ENCODE assay signal across 14 mouse cellular contexts in genomic region chr6:116649811-116650210, GRCm38 (mm10). TPM values are rescaled to one million over a fixed set of nuclear protein-coding genes. Genes with fewer than 3 reads are reported as not detected.
A peak's percentile ranks its signal among the peaks of the same experiment; 100 is the strongest.
DNase-seq lines count a peak whose midpoint lies in the region; ATAC-seq lines count a peak whose summit lies in the region.
"Had no signal": no experiment of that assay in that cellular context is flagged by ENCODE, and none has a peak within 500 bp of the region (broad histone marks: within the 10 kb centered on the region; RNA-seq: fewer than 3 reads in every experiment).

No protein-coding gene starts in this region.

- WGBS in heart, embryonic 13.5 days: 63% methylated on average over 7 of the region's 7 CpGs
- WGBS in liver, embryonic 16.5 days (ENCODE audit: insufficient replicate concordance): 38% methylated on average over 7 of the region's 7 CpGs
- WGBS in stomach, embryonic 16.5 days: 68% methylated on average over 7 of the region's 7 CpGs

- H3K36me3 ChIP-seq in heart, embryonic 13.5 days: no peaks in the 10 kb centered on the region
- peaks cover 2% of the 10 kb centered on the region for H3K36me3 ChIP-seq in megakaryocyte, embryonic 14.5 days (replicated peaks; ENCODE audit: low read length)
- no peaks in the 10 kb centered on the region for H3K36me3 ChIP-seq in liver, embryonic 16.5 days (ENCODE audit: control insufficient read depth, insufficient read depth)
- no peaks in the 10 kb centered on the region for H3K36me3 ChIP-seq in stomach, embryonic 16.5 days (ENCODE audit: control insufficient read depth, insufficient read depth, low read length)
- H3K36me3 ChIP-seq: liver, embryonic 13.5 days had no signal

- no peak overlapping the region for H3K4me3 ChIP-seq in heart, embryonic 13.5 days
- H3K4me3 ChIP-seq in megakaryocyte, embryonic 14.5 days (replicated peaks): peak overlapping the region; percentile 35
- no peak overlapping the region for H3K4me3 ChIP-seq in liver, embryonic 16.5 days (ENCODE audit: low read depth, low read length)
- H3K4me3 ChIP-seq in stomach, embryonic 16.5 days (replicated peaks; ENCODE audit: low read length): no peak overlapping the region

- no peak overlapping the region; the same call in 1 of the 2 replicates for H3K9ac ChIP-seq in heart, embryonic 13.5 days
- H3K9ac ChIP-seq in liver, embryonic 16.5 days (ENCODE audit: low read depth, low read length): no peak overlapping the region
- 0 out of 2 replicates have a peak overlapping the region, but pooled peaks have one; percentile 8 for H3K9ac ChIP-seq in stomach, embryonic 16.5 days (ENCODE audit: low read length)
- H3K9ac ChIP-seq: liver, embryonic 13.5 days had no signal

- peaks cover 47% of the 10 kb centered on the region for H3K4me1 ChIP-seq in heart, embryonic 13.5 days
- peaks cover 68% of the 10 kb centered on the region for H3K4me1 ChIP-seq in megakaryocyte, embryonic 14.5 days
- peaks cover 3% of the 10 kb centered on the region; the same call in 1 of the 2 replicates for H3K4me1 ChIP-seq in liver, embryonic 16.5 days (ENCODE audit: control insufficient read depth, low read depth, low read length)
- H3K4me1 ChIP-seq in stomach, embryonic 16.5 days (ENCODE audit: control insufficient read depth, insufficient read depth, low read length): peaks cover 14% of the 10 kb centered on the region

- DNase-seq in heart, postnatal 10 days: no peak
- no peak for DNase-seq in frontal cortex, postnatal 10 days (ENCODE audit: low spot score in 2 of 2)
- no peak for DNase-seq in embryo, embryonic 9.5 days (ENCODE audit: extremely low spot score)
- DNase-seq: cerebellum, adult 8-10 months; liver, embryonic 13.5 days; retina, postnatal 1 day; spleen, adult 18-20 months; thymus, adult 2 months had no signal

- no peak for ATAC-seq in heart, embryonic 13.5 days (ENCODE audit: extremely low read depth, insufficient number of reproducible peaks, low FRiP score, low TSS enrichment)
- ATAC-seq in megakaryocyte, adult 5-6 weeks (ENCODE audit: poor library complexity, severe bottlenecking): no peak
- ATAC-seq in liver, embryonic 16.5 days (ENCODE audit: low read depth): no peak
- 0 out of 2 replicates have a peak, but pooled peaks have one; percentile 21 for ATAC-seq in stomach, embryonic 16.5 days (ENCODE audit: insufficient read depth, low FRiP score)

- intact Hi-C loops in heart, postnatal 10 days (cut with DNase I): loop anchor here (5.0 to 10.0 kb wide), 3 partner anchors 33 to 515 kb away; partner anchors contain the start of gene Cxcl12

- peak overlapping the region; percentile 83 for H3K27ac ChIP-seq in heart, embryonic 13.5 days (replicated peaks)
- H3K27ac ChIP-seq in liver, embryonic 16.5 days (ENCODE audit: low read length): peak overlapping the region; percentile 68
- H3K27ac ChIP-seq in stomach, embryonic 16.5 days (ENCODE audit: low read length): peak overlapping the region; percentile 83
- H3K27ac ChIP-seq: left cerebral cortex, adult 2 months; liver, embryonic 13.5 days had no signal

- no peaks in the 10 kb centered on the region for H3K27me3 ChIP-seq in heart, embryonic 13.5 days (replicated peaks)
- peaks cover 37% of the 10 kb centered on the region for H3K27me3 ChIP-seq in megakaryocyte, embryonic 14.5 days (replicated peaks)
- no peaks in the 10 kb centered on the region for H3K27me3 ChIP-seq in liver, embryonic 16.5 days (ENCODE audit: control insufficient read depth, insufficient read depth, low read depth, low read length)
- H3K27me3 ChIP-seq in stomach, embryonic 16.5 days (ENCODE audit: control insufficient read depth, insufficient read depth, low read length): no peaks in the 10 kb centered on the region
- H3K27me3 ChIP-seq: liver, embryonic 13.5 days had no signal

- H3K4me2 ChIP-seq in heart, embryonic 13.5 days: peak overlapping the region; percentile 62; the same call in 1 of the 2 replicates
- H3K4me2 ChIP-seq in liver, embryonic 16.5 days (ENCODE audit: low read depth, low read length): no peak overlapping the region
- no peak overlapping the region for H3K4me2 ChIP-seq in stomach, embryonic 16.5 days (ENCODE audit: low read depth, low read length)

- no peaks in the 10 kb centered on the region for H3K9me3 ChIP-seq in heart, embryonic 13.5 days
- no peaks in the 10 kb centered on the region for H3K9me3 ChIP-seq in megakaryocyte, embryonic 14.5 days
- H3K9me3 ChIP-seq in liver, embryonic 16.5 days (replicated peaks; ENCODE audit: control insufficient read depth, low read length): no peaks in the 10 kb centered on the region
- no peaks in the 10 kb centered on the region for H3K9me3 ChIP-seq in stomach, embryonic 16.5 days (replicated peaks; ENCODE audit: control insufficient read depth, low read length)
- H3K9me3 ChIP-seq: liver, embryonic 13.5 days had no signal

RNA-seq across cellular contexts. Expression of gene Depp1, which starts 0.6 kb away (rescaled TPM):
- polyA plus RNA-seq in heart, embryonic 13.5 days (2015; fragmentation: Nextera tagmentation; extraction: Ambion mirVana): 16.1 and 17.5 TPM in 2 replicates
- 10 to 100 TPM; 41.6 to 75.0 TPM for total RNA-seq in heart, postnatal 10 days (2021)
- polyA plus RNA-seq in megakaryocyte, embryonic 14.5 days (2012; ENCODE audit: insufficient read depth, low replicate concordance): 0.51 TPM in 1 of 2 replicates, not detected in the other
- total RNA-seq in megakaryocyte, adult 5-6 weeks (2015): 0.36 TPM in 1 of 2 replicates, not detected in the other
- 0.18 and 0.49 TPM in 2 replicates for total RNA-seq in megakaryocyte, adult 5-6 weeks (2017)
- polyA plus RNA-seq in liver, embryonic 16.5 days (2015; fragmentation: Nextera tagmentation; extraction: Ambion mirVana): 22.1 and 37.9 TPM in 2 replicates
- 30.6 and 40.4 TPM in 2 replicates for polyA plus RNA-seq in stomach, embryonic 16.5 days (2015; fragmentation: Nextera tagmentation; extraction: Ambion mirVana)

RNA-seq across cellular contexts. Expression of gene Zfp422, which starts 21.0 kb away (rescaled TPM):
- 82.4 and 83.3 TPM in 2 replicates for polyA plus RNA-seq in heart, embryonic 13.5 days (2015; fragmentation: Nextera tagmentation; extraction: Ambion mirVana)
- total RNA-seq in heart, postnatal 10 days (2021): 10 to 100 TPM; 33.9 to 38.5 TPM
- 4.4 and 4.8 TPM in 2 replicates for polyA plus RNA-seq in megakaryocyte, embryonic 14.5 days (2012; ENCODE audit: insufficient read depth, low replicate concordance)
- 53.4 and 53.8 TPM in 2 replicates for total RNA-seq in megakaryocyte, adult 5-6 weeks (2015)
- total RNA-seq in megakaryocyte, adult 5-6 weeks (2017): 20.6 and 20.8 TPM in 2 replicates
- polyA plus RNA-seq in liver, embryonic 16.5 days (2015; fragmentation: Nextera tagmentation; extraction: Ambion mirVana): 21.9 and 23.2 TPM in 2 replicates
- 119 and 123 TPM in 2 replicates for polyA plus RNA-seq in stomach, embryonic 16.5 days (2015; fragmentation: Nextera tagmentation; extraction: Ambion mirVana)

RNA-seq across cellular contexts. Expression of gene Rassf4, which starts 23.9 kb away (rescaled TPM):
- 5.5 and 6.4 TPM in 2 replicates for polyA plus RNA-seq in heart, embryonic 13.5 days (2015; fragmentation: Nextera tagmentation; extraction: Ambion mirVana)
- total RNA-seq in heart, postnatal 10 days (2021): 1 to 10 TPM; 5.0 to 6.5 TPM
- 0.50 and 8.8 TPM in 2 replicates for polyA plus RNA-seq in megakaryocyte, embryonic 14.5 days (2012; ENCODE audit: insufficient read depth, low replicate concordance)
- total RNA-seq in megakaryocyte, adult 5-6 weeks (2015): 229 and 230 TPM in 2 replicates
- total RNA-seq in megakaryocyte, adult 5-6 weeks (2017): 165 and 181 TPM in 2 replicates
- 6.7 and 7.9 TPM in 2 replicates for polyA plus RNA-seq in liver, embryonic 16.5 days (2015; fragmentation: Nextera tagmentation; extraction: Ambion mirVana)
- 8.8 and 10.3 TPM in 2 replicates for polyA plus RNA-seq in stomach, embryonic 16.5 days (2015; fragmentation: Nextera tagmentation; extraction: Ambion mirVana)

Comparison
In these comparisons a context has a peak if more than half of its experiments do, and no peak if none do; other contexts are left out.
1. RNA of gene Depp1, which starts 0.6 kb away (polyA plus RNA-seq): 22.1 to 37.9 TPM in liver, embryonic 16.5 days, 30.6 to 40.4 TPM in stomach, embryonic 16.5 days and 16.1 to 17.5 TPM in heart, embryonic 13.5 days; 0.51 TPM in megakaryocyte, embryonic 14.5 days; every median in the first group is over 10 times any median in the second.
2. Peak in every context shown above with its lines, with median percentiles within 50 percentile points of each other: H3K27ac ChIP-seq.